Mouse (Mus musculus): Measurements from ENCODE around the gene Gm28308. TPM values are rescaled to one million over a fixed set of nuclear protein-coding genes. Genes with fewer than 3 reads are reported as not detected.

Gm28308 gene
- polyA plus RNA-seq, 1 experiment = not detected

DNA sequence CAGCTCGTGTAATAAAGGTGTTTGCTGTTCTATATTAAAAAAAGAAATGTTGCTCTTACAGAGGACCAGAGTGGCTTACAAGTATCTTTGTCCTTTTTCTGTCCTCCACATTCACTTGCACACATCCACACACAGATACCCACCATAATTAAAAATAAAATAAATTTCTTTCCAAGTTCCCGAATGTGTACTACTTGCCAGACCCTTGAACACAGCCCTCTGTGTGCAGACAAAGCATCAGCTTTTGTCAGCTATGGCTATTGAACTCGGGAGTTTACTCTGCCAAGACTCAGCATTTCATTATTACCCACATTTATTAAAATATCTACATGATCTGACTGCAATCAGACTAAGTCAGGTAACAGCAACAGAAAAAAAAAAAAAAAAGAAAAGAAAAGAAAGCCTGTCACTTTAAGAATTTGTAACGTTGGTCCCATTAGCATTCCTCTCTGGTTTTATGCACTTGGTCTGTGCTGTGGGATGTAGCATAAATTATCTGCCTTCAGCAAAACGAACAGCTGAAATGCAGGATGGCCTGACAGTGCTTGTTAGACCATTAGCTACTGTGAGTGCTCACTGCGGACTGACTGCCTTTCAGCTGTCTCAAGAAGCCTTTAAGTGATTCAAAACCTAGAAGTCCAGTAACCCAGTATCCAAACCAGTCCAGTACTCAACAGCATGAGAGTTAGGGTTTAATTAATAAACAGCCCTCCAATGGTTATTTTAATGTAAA lies 94.1 kb downstream of the Gm28308 start:
- Histone ChIP-seq H3K4me3 (ENCODE audit: extremely low read depth, insufficient read depth, insufficient read length) (no peak overlapping the region), H3K36me3 (ENCODE audit: control insufficient read depth, insufficient read depth, low read length) (no peaks in the 10 kb centered on the region), H3K27ac (ENCODE audit: insufficient read depth, low read length) (no peak overlapping the region), H3K4me1 (ENCODE audit: control insufficient read depth, insufficient read depth, insufficient read length) (no peaks in the 10 kb centered on the region; the same call in 1 of the 2 replicates), H3K27me3 (ENCODE audit: control insufficient read depth, insufficient read depth, low read length) (no peaks in the 10 kb centered on the region)
- WGBS = 65% methylated on average over 6 of the region's 6 CpGs
- TF ChIP-seq POLR2A (IDR thresholded peaks at IDR 0.05; ENCODE audit: low read depth, low read length) (no peak), CTCF (IDR thresholded peaks at IDR 0.05; ENCODE audit: extremely low read depth, insufficient read depth, insufficient read length, insufficient replicate concordance) (no peak)
- no peak for DNase-seq (ENCODE audit: low read depth in 1 of 2, low spot score in 2 of 2)

DNA sequence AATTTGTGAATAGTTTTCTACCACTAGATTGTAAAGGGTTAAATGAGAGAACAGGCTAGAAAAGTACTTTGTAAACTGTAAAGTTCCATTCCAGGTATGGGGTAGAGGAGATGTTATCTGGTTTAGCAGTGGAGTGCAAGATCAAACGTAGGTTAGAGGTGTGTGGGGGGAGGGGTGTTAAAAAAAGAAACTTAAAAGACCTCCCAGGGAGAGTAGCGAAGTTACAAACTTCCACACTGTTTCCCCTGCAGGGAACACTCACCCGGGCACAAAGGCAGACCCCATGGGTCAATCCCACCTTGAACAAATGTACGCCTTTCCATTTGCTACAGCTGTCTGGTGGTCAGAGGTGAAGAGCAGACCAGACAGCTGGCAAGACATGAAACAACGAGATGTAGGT lies 97.2 kb downstream of the Gm28308 start:
- WGBS = 40% methylated on average over 5 of the region's 5 CpGs
- peak in 1 of 2 experiments; percentile 23 for DNase-seq (ENCODE audit: low read depth in 1 of 2, low spot score in 2 of 2)

More for the DNA sequence above, 97.2 kb downstream of the Gm28308 start:
- Histone ChIP-seq H3K36me3 (ENCODE audit: control insufficient read depth, insufficient read depth, low read length) (no peaks in the 10 kb centered on the region), H3K4me3 (ENCODE audit: extremely low read depth, insufficient read depth, insufficient read length) (no peak overlapping the region), H3K27ac (ENCODE audit: insufficient read depth, low read length) (no peak overlapping the region), H3K4me1 (ENCODE audit: control insufficient read depth, insufficient read depth, insufficient read length) (no peaks in the 10 kb centered on the region; the same call in 1 of the 2 replicates), H3K27me3 (ENCODE audit: control insufficient read depth, insufficient read depth, low read length) (no peaks in the 10 kb centered on the region)
- no peak for TF ChIP-seq POLR2A (IDR thresholded peaks at IDR 0.05; ENCODE audit: low read depth, low read length)
- no peak for TF ChIP-seq CTCF (IDR thresholded peaks at IDR 0.05; ENCODE audit: extremely low read depth, insufficient read depth, insufficient read length, insufficient replicate concordance)

Other genes starting within 250 kb of the Gm28308 start
- gene Skap2, start 200.8 kb downstream of the Gm28308 start, polyA plus RNA-seq (2012; rRNA removed) = 6.0 and 9.1 TPM in 2 replicates
- gene Hoxa1, start 55.0 kb downstream of the Gm28308 start, polyA plus RNA-seq (2012; rRNA removed) = 0.12 and 0.21 TPM in 2 replicates
- 0.27 and 0.65 TPM in 2 replicates for gene Hoxa2, start 48.5 kb downstream of the Gm28308 start, polyA plus RNA-seq (2012; rRNA removed)
- gene 5730596B20Rik, start 35.8 kb downstream of the Gm28308 start, polyA plus RNA-seq (2012; rRNA removed) = not detected in 2 replicates
- 0.68 and 0.79 TPM in 2 replicates for gene Hoxa4, start 21.6 kb downstream of the Gm28308 start, polyA plus RNA-seq (2012; rRNA removed)
- 1.3 and 1.8 TPM in 2 replicates for gene Hoxa5, start 8.8 kb downstream of the Gm28308 start, polyA plus RNA-seq (2012; rRNA removed)
- 0.46 TPM in 1 of 2 replicates, not detected in the other for gene Hoxa6, start 4.6 kb downstream of the Gm28308 start, polyA plus RNA-seq (2012; rRNA removed)
- 1.4 and 1.5 TPM in 2 replicates for gene Hoxa3, start within 50 bp of the Gm28308 start, polyA plus RNA-seq (2012; rRNA removed)
- gene Hoxa7, start 8.5 kb upstream of the Gm28308 start, polyA plus RNA-seq (2012; rRNA removed) = 0.56 and 0.79 TPM in 2 replicates
- 0.18 and 0.31 TPM in 2 replicates for gene Hoxa9, start 17.8 kb upstream of the Gm28308 start, polyA plus RNA-seq (2012; rRNA removed)
- not detected in 2 replicates for gene Hoxa10, start 27.5 kb upstream of the Gm28308 start, polyA plus RNA-seq (2012; rRNA removed)
- not detected in 2 replicates for gene Hoxa11, start 32.5 kb upstream of the Gm28308 start, polyA plus RNA-seq (2012; rRNA removed)
- gene Hoxa13, start 47.5 kb upstream of the Gm28308 start, polyA plus RNA-seq (2012; rRNA removed) = not detected in 2 replicates
- not detected in 2 replicates for gene Evx1, start 100.2 kb upstream of the Gm28308 start, polyA plus RNA-seq (2012; rRNA removed)